Mouse (Mus musculus): ENCODE measurements around the gene Defb26.

DNA sequence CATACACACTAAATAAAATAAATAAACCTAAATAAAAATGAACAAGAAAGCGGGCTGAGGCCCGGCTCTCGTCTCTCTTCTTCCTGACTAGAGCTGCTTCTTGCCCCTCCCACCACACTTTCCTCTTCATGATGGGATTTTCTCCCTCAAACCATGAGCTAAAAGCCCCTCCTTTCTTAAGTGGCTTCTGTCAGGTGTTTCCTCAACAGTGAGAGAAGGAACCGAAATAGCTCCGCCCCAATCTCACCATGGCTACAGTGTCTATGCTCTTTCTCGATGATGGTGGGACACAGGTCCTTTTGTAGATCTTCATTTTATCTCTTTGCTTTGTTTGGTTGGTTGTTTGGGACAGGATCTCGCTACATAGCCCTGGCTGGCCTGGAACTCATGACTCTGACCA is 45.2 kb upstream of the Defb26 start:
- no peak for TF ChIP-seq NANOG (IDR thresholded peaks at IDR 0.05; ENCODE audit: borderline replicate concordance, low read length)
- no peak for TF ChIP-seq CTCF (conservative IDR thresholded peaks at IDR 0.05; ENCODE audit: low read length)

All from E14TG2a.4 (cell line).